Mouse (Mus musculus): ENCODE measurements at regions not wholly inside any gene's neighbourhood (a gene's known extent, or its start where the extent isn't known, plus 50 kb on each side); places are given as distances from the start of the nearest gene placed in this dataset.

DNA sequence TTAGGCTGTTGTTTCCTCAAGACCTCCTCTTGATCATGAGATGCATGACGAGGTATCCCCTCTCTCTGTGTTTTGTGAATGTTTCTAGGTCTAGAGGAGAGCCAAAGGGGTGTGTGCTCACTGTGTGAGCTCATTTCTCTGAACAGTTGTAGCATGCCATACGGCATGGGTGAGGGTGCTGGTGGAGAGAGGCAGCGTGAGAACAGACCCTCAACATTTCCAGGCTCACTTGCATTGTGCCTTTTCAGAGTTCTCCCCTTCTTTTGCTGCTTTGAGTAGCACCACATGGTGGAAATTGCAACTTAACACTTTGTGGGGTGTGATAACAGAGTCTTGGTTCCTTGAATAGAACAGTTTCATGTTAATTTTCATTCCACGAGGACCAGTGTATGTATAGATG is 315.8 kb downstream of the Brinp2 start:
- H3K27ac ChIP-seq (replicated peaks; ENCODE audit: low read depth, low read length), result no peak overlapping the region
- ATAC-seq (ENCODE audit: low FRiP score, low TSS enrichment), result no peak
- H3K27me3 ChIP-seq (ENCODE audit: control insufficient read depth, insufficient read depth, low read length), result no peaks in the 10 kb centered on the region
- no peaks in the 10 kb centered on the region for H3K4me1 ChIP-seq (ENCODE audit: control insufficient read depth, insufficient read depth, low read length)
- no peak overlapping the region for H3K9ac ChIP-seq (replicated peaks; ENCODE audit: low read length)
- no peaks in the 10 kb centered on the region for H3K36me3 ChIP-seq (ENCODE audit: control insufficient read depth, insufficient read depth, low read length)
- H3K4me2 ChIP-seq (ENCODE audit: low read length), result no peak overlapping the region
- 87% methylated on average over 4 of the region's 4 CpGs for WGBS
- no peak for DNase-seq
- no peaks in the 10 kb centered on the region for H3K9me3 ChIP-seq (ENCODE audit: control insufficient read depth, low read length)
- no peak overlapping the region for H3K4me3 ChIP-seq (replicated peaks; ENCODE audit: low read depth, low read length)

DNA sequence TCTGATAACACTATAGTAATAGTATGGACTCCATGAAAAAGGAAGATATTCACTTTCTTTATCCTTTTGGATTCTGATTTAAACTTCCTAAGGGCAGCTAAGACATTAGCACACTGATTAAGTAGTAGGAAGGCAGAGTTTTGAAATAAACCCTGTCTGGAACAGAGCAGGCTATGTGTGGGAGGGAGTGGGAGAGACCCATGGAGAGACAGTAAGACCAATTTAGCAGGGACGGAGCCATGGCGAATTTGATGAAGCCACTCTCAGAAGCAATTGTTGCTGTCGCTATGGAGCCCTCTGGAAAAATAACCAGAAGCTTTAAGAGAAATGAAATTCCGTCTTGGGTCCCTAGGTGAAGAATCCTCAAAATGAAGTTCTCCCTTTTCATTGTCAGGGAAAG is 303.5 kb downstream of the Brinp2 start:
- ATAC-seq (ENCODE audit: low FRiP score, low TSS enrichment), result no peak
- WGBS, result 69% methylated on average over 4 of the region's 4 CpGs
- no peak overlapping the region for H3K9ac ChIP-seq (replicated peaks; ENCODE audit: low read length)

DNA sequence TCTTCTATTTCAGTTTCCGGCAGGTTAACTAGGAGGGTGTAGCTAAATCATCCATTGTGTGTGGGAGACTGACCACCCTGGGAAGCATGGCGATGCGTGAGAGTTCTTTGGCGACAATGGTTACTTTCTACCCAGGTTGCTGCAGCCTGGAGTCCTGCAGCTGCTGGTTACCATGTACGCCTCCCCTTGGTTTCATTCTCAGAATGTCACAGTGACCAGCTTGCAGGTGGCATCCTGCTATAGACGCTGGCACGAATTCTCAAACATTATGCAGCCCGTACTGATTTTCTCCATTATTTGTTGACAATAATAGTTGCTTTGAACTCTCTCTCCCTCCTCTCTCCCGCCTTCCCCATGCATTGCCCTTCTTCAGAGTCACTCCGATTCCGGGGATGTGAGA is 301.2 kb downstream of the Brinp2 start:
- Histone ChIP-seq H3K27me3 (ENCODE audit: control insufficient read depth, insufficient read depth, low read length) (no peaks in the 10 kb centered on the region), H3K9me3 (ENCODE audit: control insufficient read depth, low read length) (no peaks in the 10 kb centered on the region), H3K4me1 (ENCODE audit: control insufficient read depth, insufficient read depth, low read length) (no peaks in the 10 kb centered on the region), H3K27ac (replicated peaks; ENCODE audit: low read depth, low read length) (no peak overlapping the region), H3K36me3 (ENCODE audit: control insufficient read depth, insufficient read depth, low read length) (no peaks in the 10 kb centered on the region), H3K9ac (replicated peaks; ENCODE audit: low read length) (no peak overlapping the region), H3K4me2 (ENCODE audit: low read length) (peak overlapping the region; percentile 17; the same call in 1 of the 2 replicates), H3K4me3 (replicated peaks; ENCODE audit: low read depth, low read length) (no peak overlapping the region)
- DNase-seq (no peak), ATAC-seq (ENCODE audit: low FRiP score, low TSS enrichment) (no peak)
- WGBS, result 67% methylated on average over 11 of the region's 11 CpGs

More for the DNA sequence above, 303.5 kb downstream of the Brinp2 start:
- no peak overlapping the region for H3K4me3 ChIP-seq (replicated peaks; ENCODE audit: low read depth, low read length)
- no peak overlapping the region for H3K4me2 ChIP-seq (ENCODE audit: low read length)
- no peaks in the 10 kb centered on the region for H3K9me3 ChIP-seq (ENCODE audit: control insufficient read depth, low read length)
- no peak overlapping the region for H3K27ac ChIP-seq (replicated peaks; ENCODE audit: low read depth, low read length)
- no peaks in the 10 kb centered on the region for H3K36me3 ChIP-seq (ENCODE audit: control insufficient read depth, insufficient read depth, low read length)
- DNase-seq, result no peak
- H3K4me1 ChIP-seq (ENCODE audit: control insufficient read depth, insufficient read depth, low read length), result no peaks in the 10 kb centered on the region
- no peaks in the 10 kb centered on the region for H3K27me3 ChIP-seq (ENCODE audit: control insufficient read depth, insufficient read depth, low read length)

DNA sequence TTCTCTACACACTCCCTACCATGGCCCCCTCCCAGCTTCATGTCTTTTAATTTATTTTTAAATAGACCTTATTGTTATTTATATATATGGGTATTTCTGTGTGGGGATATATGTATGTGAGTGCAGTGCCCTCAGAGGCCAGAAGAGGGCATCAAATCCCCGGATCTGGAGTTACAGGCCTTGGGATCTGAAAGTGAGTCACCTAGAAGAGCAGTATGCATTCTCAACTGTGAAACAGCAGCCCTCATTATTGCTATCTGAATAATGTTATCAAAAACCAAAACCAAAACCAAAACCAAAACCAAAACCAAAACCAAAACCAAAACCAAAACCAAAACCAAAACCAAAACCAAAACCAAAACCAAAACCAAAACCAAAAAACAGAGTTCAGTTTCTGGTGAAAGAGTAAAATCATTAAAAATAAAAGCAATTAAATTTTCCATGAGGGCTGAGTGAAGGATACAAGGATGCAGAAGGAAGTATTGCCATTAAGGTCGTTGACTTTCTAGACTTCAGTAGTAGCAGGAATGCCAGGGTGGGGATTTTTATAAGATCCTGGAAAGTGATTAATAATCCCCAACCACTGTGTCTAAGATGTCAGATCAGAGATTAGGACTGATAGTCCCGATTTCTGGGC is 299.0 kb downstream of the Brinp2 start:
- Histone ChIP-seq H3K4me3 (replicated peaks; ENCODE audit: low read depth, low read length) (no peak overlapping the region), H3K9ac (replicated peaks; ENCODE audit: low read length) (no peak overlapping the region), H3K36me3 (ENCODE audit: control insufficient read depth, insufficient read depth, low read length) (no peaks in the 10 kb centered on the region), H3K9me3 (ENCODE audit: control insufficient read depth, low read length) (no peaks in the 10 kb centered on the region), H3K4me2 (ENCODE audit: low read length) (no peak overlapping the region), H3K4me1 (ENCODE audit: control insufficient read depth, insufficient read depth, low read length) (no peaks in the 10 kb centered on the region), H3K27me3 (ENCODE audit: control insufficient read depth, insufficient read depth, low read length) (no peaks in the 10 kb centered on the region), H3K27ac (replicated peaks; ENCODE audit: low read depth, low read length) (no peak overlapping the region)
- ATAC-seq (ENCODE audit: low FRiP score, low TSS enrichment) (no peak), DNase-seq (no peak)
- 68% methylated on average over 3 of the region's 3 CpGs for WGBS

DNA sequence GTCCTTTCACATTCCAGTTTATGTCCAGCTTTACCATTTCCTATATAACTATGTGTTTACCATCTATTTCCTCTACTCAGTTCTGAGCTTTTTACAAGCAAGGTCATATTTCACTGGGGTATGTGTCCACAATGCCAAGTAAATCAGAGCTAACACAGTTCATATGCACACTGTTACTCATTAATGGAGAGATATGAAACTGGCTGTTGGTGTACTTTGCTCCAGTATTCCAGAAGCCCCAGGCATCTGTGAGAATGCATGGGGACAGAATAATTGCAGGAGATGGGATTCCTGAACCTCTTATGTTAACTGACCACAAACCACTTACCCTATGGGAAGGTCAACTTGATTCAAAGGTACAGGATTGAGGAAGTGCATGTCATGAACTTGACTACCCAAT is 298.3 kb downstream of the Brinp2 start:
- Histone ChIP-seq H3K9me3 (ENCODE audit: control insufficient read depth, low read length) (no peaks in the 10 kb centered on the region), H3K4me1 (ENCODE audit: control insufficient read depth, insufficient read depth, low read length) (no peaks in the 10 kb centered on the region), H3K4me3 (replicated peaks; ENCODE audit: low read depth, low read length) (no peak overlapping the region), H3K4me2 (ENCODE audit: low read length) (no peak overlapping the region), H3K36me3 (ENCODE audit: control insufficient read depth, insufficient read depth, low read length) (no peaks in the 10 kb centered on the region), H3K27me3 (ENCODE audit: control insufficient read depth, insufficient read depth, low read length) (no peaks in the 10 kb centered on the region), H3K27ac (replicated peaks; ENCODE audit: low read depth, low read length) (no peak overlapping the region), H3K9ac (replicated peaks; ENCODE audit: low read length) (no peak overlapping the region)
- ATAC-seq (ENCODE audit: low FRiP score, low TSS enrichment), result no peak
- DNase-seq, result no peak

DNA sequence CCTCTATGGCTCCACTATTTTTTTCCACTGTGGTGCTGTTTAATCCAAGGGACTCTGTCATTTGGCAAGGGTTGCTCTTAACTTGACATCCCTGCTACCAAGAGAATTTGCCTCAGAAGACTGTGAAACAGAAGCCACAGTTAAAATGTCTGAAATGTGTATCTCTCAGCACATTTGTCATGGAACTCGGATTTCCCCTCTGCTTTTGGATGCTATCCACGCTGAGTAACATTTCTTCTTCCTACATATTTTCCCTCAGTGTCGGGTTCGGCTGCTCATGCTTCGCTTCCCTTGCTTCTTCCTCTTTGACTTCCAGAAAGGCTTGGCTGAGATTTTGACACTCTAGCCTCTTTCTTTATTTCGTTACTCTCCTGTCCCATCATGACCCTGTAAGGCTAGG is 294.1 kb downstream of the Brinp2 start:
- no peaks in the 10 kb centered on the region for H3K36me3 ChIP-seq (ENCODE audit: control insufficient read depth, insufficient read depth, low read length)
- no peak overlapping the region for H3K4me2 ChIP-seq (ENCODE audit: low read length)
- H3K27me3 ChIP-seq (ENCODE audit: control insufficient read depth, insufficient read depth, low read length), result no peaks in the 10 kb centered on the region
- no peaks in the 10 kb centered on the region for H3K4me1 ChIP-seq (ENCODE audit: control insufficient read depth, insufficient read depth, low read length)
- H3K4me3 ChIP-seq (replicated peaks; ENCODE audit: low read depth, low read length), result no peak overlapping the region
- H3K9ac ChIP-seq (replicated peaks; ENCODE audit: low read length), result no peak overlapping the region
- ATAC-seq (ENCODE audit: low FRiP score, low TSS enrichment), result no peak
- DNase-seq, result no peak
- no peak overlapping the region for H3K27ac ChIP-seq (replicated peaks; ENCODE audit: low read depth, low read length)
- no peaks in the 10 kb centered on the region for H3K9me3 ChIP-seq (ENCODE audit: control insufficient read depth, low read length)
- WGBS, result 89% methylated on average over 6 of the region's 6 CpGs

DNA sequence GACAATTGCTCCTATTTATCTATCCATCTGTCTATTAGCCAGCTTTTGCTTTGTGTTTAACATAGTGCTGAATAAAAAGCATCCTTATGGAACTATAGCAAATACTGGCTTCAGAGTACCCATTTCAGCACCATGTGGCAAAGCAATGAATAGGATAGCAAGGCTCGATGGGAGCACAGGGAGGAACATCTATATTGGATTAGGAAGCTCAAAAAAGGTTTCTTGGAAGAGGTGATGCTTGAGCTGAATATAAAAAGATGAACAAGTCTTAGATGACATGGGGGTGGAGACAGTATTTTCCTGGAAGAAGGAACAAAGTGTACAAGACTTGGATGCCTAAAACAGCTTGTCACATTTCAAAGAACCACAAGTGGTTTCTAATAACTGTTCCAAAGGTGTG is 273.9 kb downstream of the Brinp2 start:
- DNase-seq, result no peak
- no peaks in the 10 kb centered on the region for H3K36me3 ChIP-seq (ENCODE audit: control insufficient read depth, insufficient read depth, low read length)
- no peak overlapping the region for H3K27ac ChIP-seq (replicated peaks; ENCODE audit: low read depth, low read length)
- no peaks in the 10 kb centered on the region for H3K27me3 ChIP-seq (ENCODE audit: control insufficient read depth, insufficient read depth, low read length)
- no peaks in the 10 kb centered on the region for H3K9me3 ChIP-seq (ENCODE audit: control insufficient read depth, low read length)
- ATAC-seq (ENCODE audit: low FRiP score, low TSS enrichment), result no peak
- WGBS, result 83% methylated on average over 1 of the region's 1 CpGs
- H3K4me3 ChIP-seq (replicated peaks; ENCODE audit: low read depth, low read length), result no peak overlapping the region
- no peak overlapping the region for H3K9ac ChIP-seq (replicated peaks; ENCODE audit: low read length)
- H3K4me1 ChIP-seq (ENCODE audit: control insufficient read depth, insufficient read depth, low read length), result no peaks in the 10 kb centered on the region
- no peak overlapping the region for H3K4me2 ChIP-seq (ENCODE audit: low read length)

DNA sequence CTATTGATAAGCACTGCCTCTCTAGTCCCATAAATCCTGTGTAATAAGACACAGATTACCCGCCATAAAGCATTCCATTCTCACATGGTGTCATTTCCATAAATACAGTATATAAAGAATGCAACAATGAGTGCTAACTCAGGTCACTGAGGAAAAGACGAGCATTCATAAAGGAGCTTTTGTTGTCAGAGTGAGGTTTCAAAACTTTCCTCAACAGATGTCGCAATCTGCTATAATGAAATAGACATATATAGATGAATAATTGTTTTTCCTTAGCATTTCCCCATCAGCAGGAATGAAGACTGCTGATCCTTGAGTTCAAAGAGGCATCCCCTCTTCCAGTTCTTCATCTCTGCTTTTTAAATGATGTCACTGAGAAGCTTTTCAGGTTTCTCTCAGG is 270.3 kb downstream of the Brinp2 start:
- ATAC-seq (ENCODE audit: low FRiP score, low TSS enrichment) (no peak), DNase-seq (no peak)
- no peaks in the 10 kb centered on the region for H3K27me3 ChIP-seq (ENCODE audit: control insufficient read depth, insufficient read depth, low read length)
- H3K9ac ChIP-seq (replicated peaks; ENCODE audit: low read length), result no peak overlapping the region
- no peaks in the 10 kb centered on the region for H3K4me1 ChIP-seq (ENCODE audit: control insufficient read depth, insufficient read depth, low read length)
- H3K4me3 ChIP-seq (replicated peaks; ENCODE audit: low read depth, low read length), result no peak overlapping the region
- no peak overlapping the region for H3K4me2 ChIP-seq (ENCODE audit: low read length)
- no peaks in the 10 kb centered on the region for H3K36me3 ChIP-seq (ENCODE audit: control insufficient read depth, insufficient read depth, low read length)
- H3K9me3 ChIP-seq (ENCODE audit: control insufficient read depth, low read length), result no peaks in the 10 kb centered on the region
- no peak overlapping the region for H3K27ac ChIP-seq (replicated peaks; ENCODE audit: low read depth, low read length)
- 80% methylated on average over 3 of the region's 3 CpGs for WGBS

DNA sequence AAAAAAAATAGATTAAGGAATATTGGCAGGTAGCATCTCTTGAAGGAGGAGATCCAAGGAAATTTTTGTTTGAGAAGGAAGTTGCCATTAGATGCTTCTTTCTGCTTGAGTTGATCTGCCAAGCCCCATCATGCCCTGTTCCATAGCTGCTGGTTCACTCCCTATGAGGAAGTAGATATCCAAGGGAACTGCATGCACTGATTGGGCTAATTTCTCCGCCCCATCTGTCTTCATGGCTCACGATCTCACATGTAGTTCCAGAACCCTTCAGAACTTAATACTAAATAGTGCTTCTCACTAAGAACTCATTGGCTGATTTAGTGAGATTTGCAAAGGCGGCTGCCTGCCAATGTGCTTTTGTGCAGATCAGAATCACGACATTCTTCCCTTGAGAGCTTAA is 258.6 kb downstream of the Brinp2 start:
- Histone ChIP-seq H3K9me3 (ENCODE audit: control insufficient read depth, low read length) (no peaks in the 10 kb centered on the region), H3K27me3 (ENCODE audit: control insufficient read depth, insufficient read depth, low read length) (no peaks in the 10 kb centered on the region), H3K4me3 (replicated peaks; ENCODE audit: low read depth, low read length) (no peak overlapping the region), H3K9ac (replicated peaks; ENCODE audit: low read length) (no peak overlapping the region), H3K4me1 (ENCODE audit: control insufficient read depth, insufficient read depth, low read length) (no peaks in the 10 kb centered on the region), H3K36me3 (ENCODE audit: control insufficient read depth, insufficient read depth, low read length) (no peaks in the 10 kb centered on the region), H3K27ac (replicated peaks; ENCODE audit: low read depth, low read length) (no peak overlapping the region), H3K4me2 (ENCODE audit: low read length) (no peak overlapping the region)
- 86% methylated on average over 4 of the region's 4 CpGs for WGBS
- ATAC-seq (ENCODE audit: low FRiP score, low TSS enrichment), result no peak
- no peak for DNase-seq

Measured in midbrain, embryonic 14.5 days (tissue).